Mouse (Mus musculus): Measurements from ENCODE around the gene Smtn. TPM values are rescaled to one million over a fixed set of nuclear protein-coding genes. Genes with fewer than 3 reads are reported as not detected.
A peak's percentile ranks its signal among the peaks of the same experiment; 100 is the strongest.

Gene Smtn
- polyA plus RNA-seq, 1 experiment from 2014 or later = 14.2 TPM

- Histone ChIP-seq H3K9ac (ENCODE audit: low read depth, low read length) (no peak overlapping the region), H3K36me3 (ENCODE audit: control insufficient read depth, insufficient read depth, low read length) (no peaks in the 10 kb centered on the region), H3K27ac (ENCODE audit: low read length) (no peak overlapping the region), H3K4me1 (ENCODE audit: control insufficient read depth, insufficient read depth, low read length) (no peaks in the 10 kb centered on the region), H3K27me3 (ENCODE audit: control insufficient read depth, insufficient read depth, low read depth, low read length) (no peaks in the 10 kb centered on the region), H3K4me2 (ENCODE audit: low read length) (no peak overlapping the region), H3K4me3 (ENCODE audit: low read depth, low read length) (no peak overlapping the region), H3K9me3 (replicated peaks; ENCODE audit: control insufficient read depth, low read length, poor library complexity, severe bottlenecking) (no peaks in the 10 kb centered on the region)
- no peak for ATAC-seq
- WGBS = 85% methylated on average over 4 of the region's 4 CpGs
Measured at GRCm38 (mm10) chr11:3554976-3555375, 14.6 kb upstream of the Smtn start.

- no peak overlapping the region for H3K4me3 ChIP-seq (ENCODE audit: low read depth, low read length)
- no peak overlapping the region for H3K4me2 ChIP-seq (ENCODE audit: low read length)
- H3K27me3 ChIP-seq (ENCODE audit: control insufficient read depth, insufficient read depth, low read depth, low read length) = no peaks in the 10 kb centered on the region
- no peaks in the 10 kb centered on the region for H3K36me3 ChIP-seq (ENCODE audit: control insufficient read depth, insufficient read depth, low read length)
- no peak for ATAC-seq
- no peak overlapping the region for H3K27ac ChIP-seq (ENCODE audit: low read length)
- no peak overlapping the region for H3K9ac ChIP-seq (ENCODE audit: low read depth, low read length)
- 87% methylated on average over 5 of the region's 5 CpGs for WGBS
- no peaks in the 10 kb centered on the region; the same call in 1 of the 2 replicates for H3K4me1 ChIP-seq (ENCODE audit: control insufficient read depth, insufficient read depth, low read length)
- no peaks in the 10 kb centered on the region for H3K9me3 ChIP-seq (replicated peaks; ENCODE audit: control insufficient read depth, low read length, poor library complexity, severe bottlenecking)
Measured at GRCm38 (mm10) chr11:3549791-3550190, 9.4 kb upstream of the Smtn start.

GRCm38 (mm10) chr11:3548564-3549295 is 8.3 kb upstream of the Smtn start:
- H3K27ac ChIP-seq (ENCODE audit: low read length) = no peak overlapping the region
- no peak overlapping the region for H3K9ac ChIP-seq (ENCODE audit: low read depth, low read length)
- WGBS = 54% methylated on average over 3 of the region's 3 CpGs
- no peak overlapping the region for H3K4me2 ChIP-seq (ENCODE audit: low read length)
- no peak overlapping the region for H3K4me3 ChIP-seq (ENCODE audit: low read depth, low read length)
- H3K4me1 ChIP-seq (ENCODE audit: control insufficient read depth, insufficient read depth, low read length) = no peaks in the 10 kb centered on the region; the same call in 1 of the 2 replicates
- H3K9me3 ChIP-seq (replicated peaks; ENCODE audit: control insufficient read depth, low read length, poor library complexity, severe bottlenecking) = no peaks in the 10 kb centered on the region
- H3K27me3 ChIP-seq (ENCODE audit: control insufficient read depth, insufficient read depth, low read depth, low read length) = no peaks in the 10 kb centered on the region
- H3K36me3 ChIP-seq (ENCODE audit: control insufficient read depth, insufficient read depth, low read length) = no peaks in the 10 kb centered on the region
- no peak for ATAC-seq

- WGBS = 43% methylated on average over 6 of the region's 6 CpGs
- no peaks in the 10 kb centered on the region for H3K27me3 ChIP-seq (ENCODE audit: control insufficient read depth, insufficient read depth, low read depth, low read length)
- no peaks in the 10 kb centered on the region; the same call in 1 of the 2 replicates for H3K4me1 ChIP-seq (ENCODE audit: control insufficient read depth, insufficient read depth, low read length)
- H3K36me3 ChIP-seq (ENCODE audit: control insufficient read depth, insufficient read depth, low read length) = no peaks in the 10 kb centered on the region
- H3K9ac ChIP-seq (ENCODE audit: low read depth, low read length) = no peak overlapping the region
- no peak overlapping the region for H3K27ac ChIP-seq (ENCODE audit: low read length)
- H3K4me2 ChIP-seq (ENCODE audit: low read length) = no peak overlapping the region
- H3K4me3 ChIP-seq (ENCODE audit: low read depth, low read length) = no peak overlapping the region
- H3K9me3 ChIP-seq (replicated peaks; ENCODE audit: control insufficient read depth, low read length, poor library complexity, severe bottlenecking) = no peaks in the 10 kb centered on the region
- ATAC-seq = 0 out of 2 replicates have a peak, but pooled peaks have one; percentile 51
Measured at GRCm38 (mm10) chr11:3547969-3548368, 7.6 kb upstream of the Smtn start.

GRCm38 (mm10) chr11:3547047-3547446 is 6.6 kb upstream of the Smtn start:
- Histone ChIP-seq H3K27ac (ENCODE audit: low read length) (no peak overlapping the region), H3K4me2 (ENCODE audit: low read length) (no peak overlapping the region), H3K9me3 (replicated peaks; ENCODE audit: control insufficient read depth, low read length, poor library complexity, severe bottlenecking) (no peaks in the 10 kb centered on the region), H3K9ac (ENCODE audit: low read depth, low read length) (no peak overlapping the region), H3K4me1 (ENCODE audit: control insufficient read depth, insufficient read depth, low read length) (no peaks in the 10 kb centered on the region; the same call in 1 of the 2 replicates), H3K27me3 (ENCODE audit: control insufficient read depth, insufficient read depth, low read depth, low read length) (no peaks in the 10 kb centered on the region), H3K36me3 (ENCODE audit: control insufficient read depth, insufficient read depth, low read length) (no peaks in the 10 kb centered on the region), H3K4me3 (ENCODE audit: low read depth, low read length) (no peak overlapping the region)
- no peak for ATAC-seq
- 68% methylated on average over 2 of the region's 2 CpGs for WGBS

GRCm38 (mm10) chr11:3546242-3546562 is 5.8 kb upstream of the Smtn start:
- no peak overlapping the region for H3K4me2 ChIP-seq (ENCODE audit: low read length)
- no peaks in the 10 kb centered on the region for H3K9me3 ChIP-seq (replicated peaks; ENCODE audit: control insufficient read depth, low read length, poor library complexity, severe bottlenecking)
- H3K9ac ChIP-seq (ENCODE audit: low read depth, low read length) = no peak overlapping the region
- no peaks in the 10 kb centered on the region for H3K36me3 ChIP-seq (ENCODE audit: control insufficient read depth, insufficient read depth, low read length)
- no peak for ATAC-seq
- no peaks in the 10 kb centered on the region; the same call in 1 of the 2 replicates for H3K4me1 ChIP-seq (ENCODE audit: control insufficient read depth, insufficient read depth, low read length)
- no peaks in the 10 kb centered on the region for H3K27me3 ChIP-seq (ENCODE audit: control insufficient read depth, insufficient read depth, low read depth, low read length)
- WGBS = 26% methylated on average over 1 of the region's 1 CpGs
- no peak overlapping the region for H3K27ac ChIP-seq (ENCODE audit: low read length)
- H3K4me3 ChIP-seq (ENCODE audit: low read depth, low read length) = no peak overlapping the region

GRCm38 (mm10) chr11:3545531-3546241 is 5.3 kb upstream of the Smtn start:
- no peak overlapping the region for H3K4me3 ChIP-seq (ENCODE audit: low read depth, low read length)
- 16% methylated on average over 9 of the region's 9 CpGs for WGBS
- ATAC-seq = no peak

GRCm38 (mm10) chr11:3544409-3544808 is 4.0 kb upstream of the Smtn start:
- Histone ChIP-seq H3K27ac (ENCODE audit: low read length) (no peak overlapping the region), H3K4me2 (ENCODE audit: low read length) (no peak overlapping the region), H3K27me3 (ENCODE audit: control insufficient read depth, insufficient read depth, low read depth, low read length) (no peaks in the 10 kb centered on the region), H3K9ac (ENCODE audit: low read depth, low read length) (no peak overlapping the region), H3K4me1 (ENCODE audit: control insufficient read depth, insufficient read depth, low read length) (peaks cover 2% of the 10 kb centered on the region; the same call in 1 of the 2 replicates), H3K9me3 (replicated peaks; ENCODE audit: control insufficient read depth, low read length, poor library complexity, severe bottlenecking) (no peaks in the 10 kb centered on the region), H3K4me3 (ENCODE audit: low read depth, low read length) (no peak overlapping the region), H3K36me3 (ENCODE audit: control insufficient read depth, insufficient read depth, low read length) (no peaks in the 10 kb centered on the region)
- no peak for ATAC-seq
- 94% methylated on average over 5 of the region's 5 CpGs for WGBS

More at GRCm38 (mm10) chr11:3545531-3546241, 5.3 kb upstream of the Smtn start:
- no peak overlapping the region for H3K27ac ChIP-seq (ENCODE audit: low read length)
- no peak overlapping the region for H3K4me2 ChIP-seq (ENCODE audit: low read length)
- H3K27me3 ChIP-seq (ENCODE audit: control insufficient read depth, insufficient read depth, low read depth, low read length) = no peaks in the 10 kb centered on the region
- no peaks in the 10 kb centered on the region; the same call in 1 of the 2 replicates for H3K4me1 ChIP-seq (ENCODE audit: control insufficient read depth, insufficient read depth, low read length)
- H3K9ac ChIP-seq (ENCODE audit: low read depth, low read length) = no peak overlapping the region
- no peaks in the 10 kb centered on the region for H3K36me3 ChIP-seq (ENCODE audit: control insufficient read depth, insufficient read depth, low read length)
- H3K9me3 ChIP-seq (replicated peaks; ENCODE audit: control insufficient read depth, low read length, poor library complexity, severe bottlenecking) = no peaks in the 10 kb centered on the region

GRCm38 (mm10) chr11:3543001-3543400 is 2.6 kb upstream of the Smtn start:
- 52% methylated on average over 5 of the region's 5 CpGs for WGBS
- no peak overlapping the region for H3K4me3 ChIP-seq (ENCODE audit: low read depth, low read length)
- H3K9me3 ChIP-seq (replicated peaks; ENCODE audit: control insufficient read depth, low read length, poor library complexity, severe bottlenecking) = no peaks in the 10 kb centered on the region
- no peak overlapping the region for H3K27ac ChIP-seq (ENCODE audit: low read length)
- H3K36me3 ChIP-seq (ENCODE audit: control insufficient read depth, insufficient read depth, low read length) = no peaks in the 10 kb centered on the region
- H3K4me2 ChIP-seq (ENCODE audit: low read length) = no peak overlapping the region
- H3K9ac ChIP-seq (ENCODE audit: low read depth, low read length) = no peak overlapping the region
- H3K4me1 ChIP-seq (ENCODE audit: control insufficient read depth, insufficient read depth, low read length) = peaks cover 4% of the 10 kb centered on the region; the same call in 1 of the 2 replicates
- ATAC-seq = no peak
- no peaks in the 10 kb centered on the region for H3K27me3 ChIP-seq (ENCODE audit: control insufficient read depth, insufficient read depth, low read depth, low read length)
